Comparison of ENCODE assay signal across 9 mouse cellular contexts in genomic region chr4:131695941-131696912, GRCm38 (mm10).
DNase-seq lines count a peak whose midpoint lies in the region; ATAC-seq lines count a peak whose summit lies in the region.
"Had no signal": no experiment of that assay in that cellular context is flagged by ENCODE, and none has a peak within 500 bp of the region (broad histone marks: within the 10 kb centered on the region; RNA-seq: fewer than 3 reads in every experiment).

No protein-coding gene starts in this region.

- DNase-seq in thymus, postnatal 14 days, result peak; percentile 14
- DNase-seq in thymus, adult 18-20 months, result no peak
- DNase-seq in frontal cortex, postnatal 36 days (ENCODE audit: low spot score in 2 of 2), result peak; percentile 47 to 59
- peak; percentile 39 to 62 for DNase-seq in kidney, postnatal 4 days
- peak; percentile 36 to 38 for DNase-seq in right cerebral cortex, postnatal 10 days (ENCODE audit: low spot score in 2 of 2)
- no peak for DNase-seq in embryo, embryonic 10.5 days (ENCODE audit: low spot score)
- DNase-seq in embryo, embryonic 9.5 days (ENCODE audit: extremely low spot score), result no peak

- no peak for ATAC-seq in granulocyte monocyte progenitor cell, adult 5-6 weeks (replicated peaks; ENCODE audit: poor library complexity, severe bottlenecking)
- ATAC-seq: Patski had no signal

Comparison
In these comparisons a context has a peak if more than half of its experiments do, and no peak if none do; other contexts are left out.
1. DNase-seq: peak in thymus, postnatal 14 days (single experiment), frontal cortex, postnatal 36 days (2 of 2), kidney, postnatal 4 days (2 of 2) and right cerebral cortex, postnatal 10 days (2 of 2); none in thymus, adult 18-20 months (0 of 2), embryo, embryonic 10.5 days (single experiment) and embryo, embryonic 9.5 days (single experiment).